Mouse (Mus musculus): ENCODE data around the gene Cat. TPM values are rescaled to one million over a fixed set of nuclear protein-coding genes. Genes with fewer than 3 reads are reported as not detected.
A peak's percentile ranks its signal among the peaks of the same experiment; 100 is the strongest.

The Cat gene
- 80.3 and 92.2 TPM in 2 replicates for polyA plus RNA-seq (2015; fragmentation: Nextera tagmentation; extraction: Ambion mirVana)

DNA sequence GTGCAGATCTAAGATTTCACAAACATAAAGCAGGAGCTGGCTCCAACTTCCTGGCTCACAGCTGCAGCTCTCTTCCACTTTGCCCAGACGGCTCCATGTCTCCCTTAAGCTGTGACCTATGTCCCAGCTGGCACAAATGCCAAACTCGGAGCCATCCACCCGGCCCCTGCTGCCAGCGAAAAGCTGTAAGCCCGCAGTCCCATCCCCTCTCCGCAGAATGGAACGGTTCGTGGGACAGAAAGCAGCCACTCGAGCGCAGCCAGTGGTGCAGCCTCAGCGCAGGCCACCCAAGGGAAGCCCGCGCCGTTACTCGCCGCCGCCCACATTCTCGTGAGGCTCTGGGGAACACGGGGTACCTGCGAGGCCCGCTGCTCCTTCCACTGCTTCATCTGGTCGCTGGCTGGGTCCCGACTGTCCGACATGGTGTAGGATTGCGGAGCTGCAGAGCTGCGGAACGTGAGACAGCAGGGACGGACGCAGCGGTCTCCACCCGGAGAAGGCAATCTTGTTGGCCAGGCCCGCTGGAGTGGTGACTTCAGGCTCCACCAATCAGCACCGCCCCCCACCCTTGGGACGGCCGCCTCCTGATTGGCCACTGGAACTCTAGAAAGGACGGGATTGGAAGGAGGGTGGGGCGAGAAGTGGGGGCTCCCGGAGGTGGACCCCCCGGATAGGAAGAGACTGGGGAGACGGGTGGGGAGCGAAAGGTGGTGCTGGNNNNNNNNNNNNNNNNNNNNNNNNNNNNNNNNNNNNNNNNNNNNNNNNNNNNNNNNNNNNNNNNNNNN, at the start of gene Cat:
Gene Cat (minus strand): TSS at position 544 of the 785 bp plus-strand sequence.
- peak; percentile 99 for ATAC-seq (replicated peaks; ENCODE audit: extremely low read depth, insufficient read depth, low FRiP score)
- Histone ChIP-seq H3K36me3 (ENCODE audit: control insufficient read depth, insufficient read depth) (no peaks in the 10 kb centered on the region), H3K9me3 (replicated peaks; ENCODE audit: control insufficient read depth, low read length) (no peaks in the 10 kb centered on the region), H3K4me1 (ENCODE audit: control insufficient read depth, insufficient read depth, low read length) (peaks cover 17% of the 10 kb centered on the region), H3K4me3 (ENCODE audit: low read length) (peak within 1 kb of the TSS; percentile 86), H3K27ac (ENCODE audit: low read length) (peak within 1 kb of the TSS; percentile 99), H3K9ac (ENCODE audit: low read length) (peak within 1 kb of the TSS; percentile 93), H3K4me2 (ENCODE audit: low read depth, low read length) (peak within 1 kb of the TSS; percentile 96), H3K27me3 (ENCODE audit: control insufficient read depth, insufficient read depth, low read length) (no peaks in the 10 kb centered on the region)
- under 1% methylated on average over 41 of the region's 41 CpGs for WGBS

DNA sequence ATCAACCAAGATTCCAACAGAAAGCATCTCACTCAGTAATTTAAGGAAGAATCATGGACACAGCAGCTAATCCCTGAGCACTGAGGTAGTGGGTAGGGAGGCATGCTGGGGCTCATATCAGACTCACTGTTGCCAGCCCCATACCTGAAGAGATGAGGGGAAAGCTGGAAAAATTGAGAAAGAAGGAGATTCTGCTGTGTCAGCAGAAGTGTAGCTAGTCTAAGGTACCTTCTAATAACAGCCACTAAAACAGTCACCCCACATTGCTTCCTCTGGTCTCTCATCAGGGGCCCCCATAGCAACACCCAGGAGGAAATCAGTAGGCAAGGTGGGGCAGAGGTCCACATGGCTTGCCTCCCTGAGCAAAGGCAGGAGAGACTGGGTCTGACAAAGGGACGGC, 40.6 kb upstream of the Cat start:
- Histone ChIP-seq H3K4me1 (ENCODE audit: control insufficient read depth, insufficient read depth, low read length) (no peaks in the 10 kb centered on the region), H3K4me2 (ENCODE audit: low read depth, low read length) (no peak overlapping the region), H3K9me3 (replicated peaks; ENCODE audit: control insufficient read depth, low read length) (no peaks in the 10 kb centered on the region), H3K4me3 (ENCODE audit: low read length) (no peak overlapping the region), H3K27ac (ENCODE audit: low read length) (no peak overlapping the region), H3K27me3 (ENCODE audit: control insufficient read depth, insufficient read depth, low read length) (no peaks in the 10 kb centered on the region), H3K9ac (ENCODE audit: low read length) (no peak overlapping the region), H3K36me3 (ENCODE audit: control insufficient read depth, insufficient read depth) (no peaks in the 10 kb centered on the region)
- no peak for ATAC-seq (replicated peaks; ENCODE audit: extremely low read depth, insufficient read depth, low FRiP score)
- WGBS = 85% methylated on average over 1 of the region's 1 CpGs

DNA sequence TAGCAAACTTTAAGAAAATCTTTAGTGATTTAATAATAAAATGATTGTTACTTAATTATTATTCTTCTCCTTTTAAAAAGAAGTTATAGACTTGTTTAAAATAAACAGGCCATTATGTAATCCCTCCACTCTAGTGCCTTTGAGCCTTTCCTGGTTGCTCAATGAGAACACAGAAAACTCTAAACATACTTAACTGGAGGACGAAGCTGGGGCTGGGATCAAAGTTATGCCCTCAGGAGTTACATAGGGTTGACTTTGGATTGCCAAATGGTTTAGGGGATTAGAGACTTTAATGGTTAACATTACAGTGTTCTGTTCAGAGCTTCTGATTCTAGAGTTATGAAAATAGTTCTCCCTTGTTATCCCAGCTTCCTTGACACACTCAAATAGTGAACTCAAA, 31.5 kb upstream of the Cat start:
- H3K36me3 ChIP-seq (ENCODE audit: control insufficient read depth, insufficient read depth) = no peaks in the 10 kb centered on the region
- no peaks in the 10 kb centered on the region for H3K27me3 ChIP-seq (ENCODE audit: control insufficient read depth, insufficient read depth, low read length)
- no peak for ATAC-seq (replicated peaks; ENCODE audit: extremely low read depth, insufficient read depth, low FRiP score)
- H3K9me3 ChIP-seq (replicated peaks; ENCODE audit: control insufficient read depth, low read length) = no peaks in the 10 kb centered on the region
- H3K4me3 ChIP-seq (ENCODE audit: low read length) = no peak overlapping the region
- H3K27ac ChIP-seq (ENCODE audit: low read length) = no peak overlapping the region
- no peaks in the 10 kb centered on the region for H3K4me1 ChIP-seq (ENCODE audit: control insufficient read depth, insufficient read depth, low read length)
- WGBS = 69% methylated on average over 1 of the region's 1 CpGs
- no peak overlapping the region for H3K9ac ChIP-seq (ENCODE audit: low read length)
- H3K4me2 ChIP-seq (ENCODE audit: low read depth, low read length) = no peak overlapping the region

DNA sequence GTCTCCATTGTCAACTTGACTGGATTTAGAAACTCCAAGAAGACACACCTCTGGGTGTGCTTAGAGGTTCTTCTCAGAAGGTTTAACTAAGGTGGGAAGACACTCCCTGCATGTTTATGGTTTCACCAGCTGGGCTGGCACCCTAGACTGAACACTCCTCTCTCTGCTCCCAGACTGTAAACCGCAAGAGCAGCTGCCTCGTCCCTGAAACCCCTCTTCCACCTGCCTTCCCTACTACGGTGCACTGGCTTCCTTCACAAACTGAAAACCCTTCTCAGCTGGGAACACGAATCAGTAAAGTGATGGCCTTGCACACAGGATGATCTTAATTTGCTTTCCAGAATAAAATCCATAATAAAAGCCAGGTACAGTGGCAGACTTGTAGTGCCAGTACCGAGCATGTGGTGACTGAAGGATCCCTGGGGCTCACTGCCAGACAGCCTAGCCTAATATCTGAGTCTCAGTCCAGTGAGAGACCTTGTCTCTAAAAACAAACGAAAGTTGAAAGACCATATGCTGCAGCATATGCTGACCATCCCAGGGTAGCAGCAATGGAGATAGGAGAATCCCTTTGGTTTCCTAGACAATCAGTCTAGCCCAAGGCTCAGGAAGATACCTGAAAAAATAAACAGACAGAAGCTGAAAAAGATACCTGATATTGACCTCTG, 30.7 kb upstream of the Cat start:
- Histone ChIP-seq H3K9me3 (replicated peaks; ENCODE audit: control insufficient read depth, low read length) (no peaks in the 10 kb centered on the region), H3K4me2 (ENCODE audit: low read depth, low read length) (no peak overlapping the region), H3K27me3 (ENCODE audit: control insufficient read depth, insufficient read depth, low read length) (no peaks in the 10 kb centered on the region), H3K4me1 (ENCODE audit: control insufficient read depth, insufficient read depth, low read length) (no peaks in the 10 kb centered on the region), H3K27ac (ENCODE audit: low read length) (no peak overlapping the region), H3K36me3 (ENCODE audit: control insufficient read depth, insufficient read depth) (no peaks in the 10 kb centered on the region), H3K9ac (ENCODE audit: low read length) (no peak overlapping the region), H3K4me3 (ENCODE audit: low read length) (no peak overlapping the region)
- WGBS = 73% methylated on average over 6 of the region's 6 CpGs
- no peak for ATAC-seq (replicated peaks; ENCODE audit: extremely low read depth, insufficient read depth, low FRiP score)

DNA sequence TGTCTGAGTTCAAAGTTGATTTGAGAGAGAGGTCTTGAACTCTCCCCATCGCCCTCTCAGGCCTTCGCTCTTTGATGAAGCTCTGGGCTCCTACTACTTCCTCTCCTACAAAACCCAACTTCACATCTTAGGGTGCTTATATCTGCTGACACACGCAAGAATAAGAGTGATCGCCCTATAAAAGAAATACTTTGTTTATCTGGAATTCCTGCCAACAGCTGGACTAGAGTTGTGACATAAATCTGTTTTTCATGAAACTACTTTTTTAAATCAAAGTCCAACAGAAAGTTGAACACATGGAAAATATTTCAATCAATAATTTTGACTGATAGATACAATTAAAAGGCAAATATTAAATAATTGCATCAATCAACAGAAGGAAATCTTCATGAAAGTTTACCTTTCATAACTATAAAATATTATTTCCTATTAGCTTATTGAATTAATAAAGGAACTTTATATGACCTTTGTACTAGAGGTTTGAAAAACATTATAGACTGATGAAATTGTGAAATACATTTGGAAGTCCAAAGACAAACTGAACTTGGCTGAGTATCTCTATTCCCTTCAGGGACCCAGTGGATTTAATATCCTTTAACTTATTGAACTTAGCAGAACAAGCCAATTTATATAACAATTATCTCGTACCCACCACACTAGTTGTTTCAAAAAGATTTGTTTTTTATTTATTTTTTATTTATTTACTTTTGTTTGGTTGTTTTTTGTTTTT, 27.3 kb upstream of the Cat start:
- Histone ChIP-seq H3K4me2 (ENCODE audit: low read depth, low read length) (no peak overlapping the region), H3K9me3 (replicated peaks; ENCODE audit: control insufficient read depth, low read length) (peaks cover 2% of the 10 kb centered on the region; the same call in 1 of the 2 replicates), H3K4me3 (ENCODE audit: low read length) (no peak overlapping the region), H3K27me3 (ENCODE audit: control insufficient read depth, insufficient read depth, low read length) (no peaks in the 10 kb centered on the region), H3K36me3 (ENCODE audit: control insufficient read depth, insufficient read depth) (no peaks in the 10 kb centered on the region), H3K27ac (ENCODE audit: low read length) (no peak overlapping the region), H3K9ac (ENCODE audit: low read length) (no peak overlapping the region), H3K4me1 (ENCODE audit: control insufficient read depth, insufficient read depth, low read length) (no peaks in the 10 kb centered on the region)
- 75% methylated on average over 5 of the region's 5 CpGs for WGBS
- ATAC-seq (replicated peaks; ENCODE audit: extremely low read depth, insufficient read depth, low FRiP score) = no peak

DNA sequence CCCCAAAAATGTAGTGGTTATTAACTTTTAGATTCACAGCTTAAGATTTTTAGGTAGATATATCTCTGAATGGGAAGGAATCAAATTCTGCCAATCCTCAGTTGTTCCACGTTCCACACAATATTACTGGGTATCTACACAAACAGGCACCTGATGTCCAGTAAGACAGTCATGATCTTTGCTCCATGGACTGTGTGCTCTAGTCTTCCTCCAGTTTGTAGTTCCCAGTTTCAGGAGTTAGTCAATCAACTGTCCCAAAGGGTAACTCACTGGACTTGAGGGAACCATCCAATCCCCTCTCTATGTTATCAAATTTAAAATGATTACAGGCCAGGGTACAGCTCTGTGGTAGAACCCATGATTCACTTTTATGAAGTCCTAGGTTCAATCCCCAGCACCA, 26.7 kb upstream of the Cat start:
- no peak overlapping the region for H3K4me3 ChIP-seq (ENCODE audit: low read length)
- no peaks in the 10 kb centered on the region for H3K36me3 ChIP-seq (ENCODE audit: control insufficient read depth, insufficient read depth)
- no peak overlapping the region for H3K27ac ChIP-seq (ENCODE audit: low read length)
- no peaks in the 10 kb centered on the region for H3K27me3 ChIP-seq (ENCODE audit: control insufficient read depth, insufficient read depth, low read length)
- no peaks in the 10 kb centered on the region for H3K4me1 ChIP-seq (ENCODE audit: control insufficient read depth, insufficient read depth, low read length)
- no peak overlapping the region for H3K4me2 ChIP-seq (ENCODE audit: low read depth, low read length)
- WGBS = 81% methylated on average over 1 of the region's 1 CpGs
- ATAC-seq (replicated peaks; ENCODE audit: extremely low read depth, insufficient read depth, low FRiP score) = no peak
- peaks cover 2% of the 10 kb centered on the region; the same call in 1 of the 2 replicates for H3K9me3 ChIP-seq (replicated peaks; ENCODE audit: control insufficient read depth, low read length)
- H3K9ac ChIP-seq (ENCODE audit: low read length) = no peak overlapping the region

DNA sequence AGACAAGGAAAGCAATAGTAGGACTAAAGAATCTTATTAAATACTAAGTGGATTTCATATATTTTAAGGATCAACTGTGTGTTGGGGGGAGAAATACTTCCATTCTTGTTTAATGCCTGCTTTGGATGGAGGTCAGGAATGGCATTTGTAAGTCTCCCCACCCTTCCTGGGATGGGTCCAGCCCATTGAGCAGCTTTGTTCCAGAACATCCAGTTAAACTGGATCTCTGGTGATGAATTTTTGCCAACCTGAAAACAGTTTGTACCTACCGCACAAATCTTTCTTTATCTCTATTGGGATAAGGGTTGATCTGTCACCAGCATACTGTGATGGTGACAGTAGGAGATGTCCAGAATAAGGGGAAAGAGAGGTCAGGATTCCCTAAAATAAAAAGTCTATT, 26.1 kb upstream of the Cat start:
- 54% methylated on average over 1 of the region's 1 CpGs for WGBS
- H3K36me3 ChIP-seq (ENCODE audit: control insufficient read depth, insufficient read depth) = no peaks in the 10 kb centered on the region

DNA sequence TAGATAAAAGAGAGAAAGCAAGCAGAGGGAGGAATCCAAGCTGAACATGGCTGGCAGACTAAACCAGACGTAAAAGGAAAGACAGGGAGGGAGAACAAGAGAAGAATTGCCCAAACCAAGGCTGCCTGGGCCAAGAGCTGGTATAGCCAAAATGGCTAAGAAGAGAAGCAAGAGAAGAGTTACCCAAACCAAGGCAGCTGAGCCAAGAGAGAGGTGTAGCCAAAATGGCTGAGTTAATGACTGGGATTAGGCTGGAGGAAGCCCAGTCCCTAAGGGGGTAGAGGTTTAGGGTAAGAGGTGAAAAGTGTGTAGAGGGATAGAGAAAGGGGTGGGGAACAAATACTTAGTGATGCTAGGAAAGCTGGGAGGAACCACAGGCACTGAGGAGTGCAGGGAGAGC, 22.7 kb upstream of the Cat start:
- H3K4me1 ChIP-seq (ENCODE audit: control insufficient read depth, insufficient read depth, low read length) = no peaks in the 10 kb centered on the region
- H3K9me3 ChIP-seq (replicated peaks; ENCODE audit: control insufficient read depth, low read length) = peaks cover 2% of the 10 kb centered on the region
- H3K36me3 ChIP-seq (ENCODE audit: control insufficient read depth, insufficient read depth) = no peaks in the 10 kb centered on the region
- H3K27ac ChIP-seq (ENCODE audit: low read length) = no peak overlapping the region
- 82% methylated on average over 1 of the region's 1 CpGs for WGBS
- ATAC-seq (replicated peaks; ENCODE audit: extremely low read depth, insufficient read depth, low FRiP score) = no peak
- no peaks in the 10 kb centered on the region for H3K27me3 ChIP-seq (ENCODE audit: control insufficient read depth, insufficient read depth, low read length)
- H3K9ac ChIP-seq (ENCODE audit: low read length) = no peak overlapping the region
- no peak overlapping the region for H3K4me3 ChIP-seq (ENCODE audit: low read length)
- H3K4me2 ChIP-seq (ENCODE audit: low read depth, low read length) = no peak overlapping the region

More for the DNA sequence above, 26.1 kb upstream of the Cat start:
- Histone ChIP-seq H3K27me3 (ENCODE audit: control insufficient read depth, insufficient read depth, low read length) (no peaks in the 10 kb centered on the region), H3K9me3 (replicated peaks; ENCODE audit: control insufficient read depth, low read length) (peaks cover 2% of the 10 kb centered on the region; the same call in 1 of the 2 replicates), H3K4me1 (ENCODE audit: control insufficient read depth, insufficient read depth, low read length) (no peaks in the 10 kb centered on the region), H3K4me2 (ENCODE audit: low read depth, low read length) (no peak overlapping the region), H3K4me3 (ENCODE audit: low read length) (no peak overlapping the region), H3K9ac (ENCODE audit: low read length) (no peak overlapping the region), H3K27ac (ENCODE audit: low read length) (no peak overlapping the region)
- ATAC-seq (replicated peaks; ENCODE audit: extremely low read depth, insufficient read depth, low FRiP score) = no peak

DNA sequence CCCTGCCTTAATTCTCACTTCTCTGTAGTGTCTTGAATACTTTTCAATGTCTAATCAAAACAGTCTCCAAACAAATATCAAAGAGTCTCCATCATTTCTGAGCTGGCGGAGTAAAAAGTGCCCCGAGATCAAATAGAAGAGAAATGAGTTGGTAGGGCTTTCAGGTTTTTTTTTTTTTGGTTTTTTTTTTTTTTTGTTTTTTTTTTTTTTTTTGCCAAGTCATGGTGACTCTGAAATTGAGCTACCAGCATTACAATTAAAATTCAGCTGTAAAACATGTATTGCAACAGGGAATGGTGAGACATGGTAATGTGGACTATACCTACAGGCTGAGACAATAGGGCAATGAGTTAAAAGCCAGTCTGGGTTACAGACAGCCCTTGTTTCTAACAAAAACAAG, 21.0 kb upstream of the Cat start:
- H3K4me1 ChIP-seq (ENCODE audit: control insufficient read depth, insufficient read depth, low read length) = no peaks in the 10 kb centered on the region
- H3K9ac ChIP-seq (ENCODE audit: low read length) = no peak overlapping the region
- no peak overlapping the region for H3K4me3 ChIP-seq (ENCODE audit: low read length)
- no peaks in the 10 kb centered on the region for H3K27me3 ChIP-seq (ENCODE audit: control insufficient read depth, insufficient read depth, low read length)
- WGBS = 92% methylated on average over 2 of the region's 2 CpGs
- no peak for ATAC-seq (replicated peaks; ENCODE audit: extremely low read depth, insufficient read depth, low FRiP score)
- no peak overlapping the region for H3K4me2 ChIP-seq (ENCODE audit: low read depth, low read length)
- peaks cover 2% of the 10 kb centered on the region for H3K9me3 ChIP-seq (replicated peaks; ENCODE audit: control insufficient read depth, low read length)
- no peak overlapping the region for H3K27ac ChIP-seq (ENCODE audit: low read length)
- no peaks in the 10 kb centered on the region for H3K36me3 ChIP-seq (ENCODE audit: control insufficient read depth, insufficient read depth)
